In genomic region chr5:111555312-111555957, GRCm38 (mm10) we compare ENCODE assay signal across 14 mouse cellular contexts.
DNase-seq lines count a peak whose midpoint lies in the region; ATAC-seq and TF ChIP-seq lines count a peak whose summit lies in the region.
"Had no signal": no experiment of that assay in that cellular context is flagged by ENCODE, and none has a peak within 500 bp of the region (broad histone marks: within the 10 kb centered on the region; RNA-seq: fewer than 3 reads in every experiment).

No protein-coding gene starts in this region.

- intact Hi-C loops in heart, postnatal 36 days (cut with DNase I), result loop anchor here (2.0 kb wide), 1 partner anchor 141 kb away; no protein-coding TSS in a partner anchor

- 6% methylated on average over 5 of the region's 5 CpGs for WGBS in midbrain, embryonic 10.5 days
- WGBS in midbrain, postnatal 0 days, result 6% methylated on average over 4 of the region's 5 CpGs
- WGBS in limb, embryonic 12.5 days, result 16% methylated on average over 5 of the region's 5 CpGs

- no peaks in the 10 kb centered on the region; the same call in 1 of the 2 replicates for H3K27me3 ChIP-seq in midbrain, embryonic 10.5 days (ENCODE audit: low read depth, poor library complexity, severe bottlenecking)
- H3K27me3 ChIP-seq in midbrain, postnatal 0 days (ENCODE audit: insufficient read depth, low read length), result no peaks in the 10 kb centered on the region
- peaks cover 7% of the 10 kb centered on the region; the same call in 1 of the 2 replicates for H3K27me3 ChIP-seq in limb, embryonic 12.5 days

- H3K36me3 ChIP-seq in midbrain, embryonic 10.5 days, result no peaks in the 10 kb centered on the region
- no peaks in the 10 kb centered on the region for H3K36me3 ChIP-seq in midbrain, postnatal 0 days (ENCODE audit: insufficient read depth, low read length)
- H3K36me3 ChIP-seq in limb, embryonic 12.5 days, result no peaks in the 10 kb centered on the region
- H3K36me3 ChIP-seq: liver, embryonic 15.5 days had no signal

- DNase-seq in heart, adult 11 months, result peak; percentile 80
- DNase-seq in heart, postnatal 36 days, result no peak
- no peak for DNase-seq in midbrain, embryonic 10.5 days (ENCODE audit: low spot score)
- no peak for DNase-seq in midbrain, postnatal 0 days (ENCODE audit: low spot score)
- no peak for DNase-seq in right cerebral cortex, postnatal 4 days
- DNase-seq in spleen, postnatal 36 days (ENCODE audit: low spot score in 2 of 2), result no peak
- DNase-seq in spleen, postnatal 10 days (ENCODE audit: low spot score in 2 of 2), result no peak
- DNase-seq: B cell, adult 2 months; cerebellum, postnatal 25 days; gastrocnemius, postnatal 10 days had no signal

- no peak overlapping the region for H3K9ac ChIP-seq in midbrain, postnatal 0 days (replicated peaks; ENCODE audit: low read length, poor library complexity, severe bottlenecking)
- H3K9ac ChIP-seq in limb, embryonic 12.5 days (replicated peaks), result 0 out of 2 replicates have a peak overlapping the region, but pooled peaks have one; percentile 37
- H3K9ac ChIP-seq: liver, embryonic 15.5 days had no signal

- peaks cover 63% of the 10 kb centered on the region for H3K4me1 ChIP-seq in midbrain, embryonic 10.5 days
- H3K4me1 ChIP-seq in midbrain, postnatal 0 days (ENCODE audit: insufficient read depth, low read length), result no peaks in the 10 kb centered on the region
- peaks cover 37% of the 10 kb centered on the region for H3K4me1 ChIP-seq in limb, embryonic 12.5 days (replicated peaks)
- H3K4me1 ChIP-seq: liver, embryonic 15.5 days had no signal

- ATAC-seq in midbrain, postnatal 0 days (ENCODE audit: low FRiP score), result no peak
- peak; percentile 56 for ATAC-seq in limb, embryonic 12.5 days (ENCODE audit: insufficient number of reproducible peaks, insufficient read depth, low FRiP score, low TSS enrichment, low read depth)
- ATAC-seq: Patski had no signal

- peak overlapping the region; percentile 27 for H3K4me3 ChIP-seq in midbrain, embryonic 10.5 days
- no peak overlapping the region for H3K4me3 ChIP-seq in midbrain, postnatal 0 days (ENCODE audit: low read depth, low read length)
- H3K4me3 ChIP-seq in limb, embryonic 12.5 days (replicated peaks), result no peak overlapping the region
- H3K4me3 ChIP-seq: liver, embryonic 15.5 days; myocyte had no signal

- peak overlapping the region; percentile 95 for H3K27ac ChIP-seq in midbrain, embryonic 10.5 days (replicated peaks)
- H3K27ac ChIP-seq in midbrain, postnatal 0 days (ENCODE audit: low read depth, low read length), result no peak overlapping the region
- H3K27ac ChIP-seq in limb, embryonic 12.5 days, result peak overlapping the region; percentile 94
- H3K27ac ChIP-seq: liver, embryonic 15.5 days had no signal

- H3K4me2 ChIP-seq in midbrain, postnatal 0 days (ENCODE audit: low read depth, low read length, poor library complexity, severe bottlenecking), result no peak overlapping the region
- H3K4me2 ChIP-seq in limb, embryonic 12.5 days, result peak overlapping the region; percentile 35
- H3K4me2 ChIP-seq: liver, embryonic 15.5 days had no signal

- no peaks in the 10 kb centered on the region for H3K9me3 ChIP-seq in midbrain, embryonic 10.5 days (replicated peaks)
- H3K9me3 ChIP-seq in midbrain, postnatal 0 days (ENCODE audit: low read length), result no peaks in the 10 kb centered on the region
- H3K9me3 ChIP-seq in limb, embryonic 12.5 days, result 0 out of 2 replicates have a peak, but pooled peaks cover 3% of the 10 kb centered on the region
- H3K9me3 ChIP-seq: liver, embryonic 15.5 days had no signal

- TF ChIP-seq CTCF in midbrain, postnatal 0 days (IDR thresholded peaks at IDR 0.05), result no peak
